Mouse (Mus musculus): Measurements from ENCODE around the gene Tas2r126. TPM values are rescaled to one million over a fixed set of nuclear protein-coding genes. Genes with fewer than 3 reads are reported as not detected.

Tas2r126 gene
- total RNA-seq (2023) = 0.66 to 0.88 TPM in 2 of 4 replicates, not detected in the others

DNA sequence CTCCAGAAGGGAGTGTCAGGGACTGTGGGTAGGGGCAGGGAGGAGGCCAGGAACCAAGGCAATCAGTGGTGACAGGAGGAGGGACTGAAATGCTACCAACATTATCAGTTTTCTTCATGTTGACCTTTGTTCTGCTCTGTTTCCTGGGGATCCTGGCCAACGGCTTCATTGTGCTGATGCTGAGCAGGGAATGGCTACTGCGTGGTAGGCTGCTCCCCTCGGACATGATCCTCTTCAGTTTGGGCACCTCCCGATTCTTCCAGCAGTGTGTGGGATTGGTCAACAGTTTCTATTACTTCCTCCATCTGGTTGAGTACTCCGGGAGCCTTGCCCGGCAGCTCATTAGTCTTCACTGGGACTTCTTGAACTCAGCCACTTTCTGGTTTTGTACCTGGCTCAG is at the start of gene Tas2r126:
TSS of gene Tas2r126 (plus strand) at position 90 of the 400 bp plus-strand sequence.

GRCm38 (mm10) chr6:42399938-42400337 is 34.4 kb upstream of the Tas2r126 start, which contains the start of gene Tas2r143:
Tas2r143 (plus strand) TSS chr6:42400238.

GRCm38 (mm10) chr6:42405134-42405533 is 29.2 kb upstream of the Tas2r126 start, which contains the start of gene Tas2r135:
Tas2r135 (plus strand) TSS chr6:42405434.

DNA sequence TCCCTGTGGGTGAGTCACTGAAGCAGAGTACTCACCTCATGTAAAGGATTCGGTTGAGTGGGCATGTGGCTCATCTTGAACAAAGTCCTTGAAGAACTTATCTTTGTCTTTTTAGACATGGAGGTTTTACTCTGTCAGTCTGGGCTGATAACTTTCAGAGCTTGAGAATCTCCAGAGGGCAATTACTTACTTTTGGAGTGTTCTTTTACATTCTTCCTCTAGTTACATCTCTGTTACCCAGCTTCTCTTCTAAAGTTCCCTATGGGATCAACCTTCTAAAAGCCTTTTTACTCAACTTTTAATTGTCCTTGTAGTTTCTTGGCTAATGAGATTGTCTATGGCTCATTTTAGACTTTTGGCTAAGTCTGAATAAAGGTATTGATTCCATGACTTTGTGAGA is 30.8 kb downstream of the Tas2r126 start, which contains the start of gene Olfr458:
TSS of gene Olfr458 (minus strand) at position 101 of the 400 bp plus-strand sequence.

DNA sequence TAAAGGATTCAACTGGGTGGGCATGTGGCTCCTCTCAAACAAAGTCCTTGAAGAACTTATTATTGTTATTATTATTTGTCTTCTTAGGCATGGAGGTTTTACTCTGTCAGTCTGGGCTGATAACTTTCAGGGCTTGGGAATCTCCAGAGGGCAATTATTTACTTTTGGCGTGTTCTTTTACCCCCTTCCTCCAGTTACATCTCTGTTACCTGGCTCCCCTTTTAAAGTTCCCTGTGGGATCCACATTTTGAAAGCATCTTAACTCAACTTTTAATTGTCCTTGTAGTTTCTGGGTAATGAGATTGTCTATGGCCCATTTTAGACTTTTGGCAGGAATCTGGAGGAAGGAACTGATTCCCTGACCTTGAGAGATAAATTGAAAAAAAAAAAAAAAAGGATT is 41.9 kb downstream of the Tas2r126 start, which contains the start of gene Olfr457:
TSS of gene Olfr457 (minus strand) at position 101 of the 400 bp plus-strand sequence.

Other genes starting within 250 kb of the Tas2r126 start
- gene Tas2r144, start 219.2 kb upstream of the Tas2r126 start, total RNA-seq (2023) = not detected in 4 replicates
- gene Gstk1, start 188.6 kb upstream of the Tas2r126 start, total RNA-seq (2023) = 2.4 to 7.9 TPM (median 7.5 TPM) in 4 replicates
- gene Tmem139, start 172.6 kb upstream of the Tas2r126 start, total RNA-seq (2023) = not detected in 4 replicates
- 114 to 127 TPM (median 123 TPM) in 4 replicates for gene Casp2, start 169.6 kb upstream of the Tas2r126 start, total RNA-seq (2023)
- gene Clcn1, start 147.8 kb upstream of the Tas2r126 start, total RNA-seq (2023) = 1.8 to 2.6 TPM (median 2.1 TPM) in 4 replicates
- not detected in 4 replicates for gene Fam131b, start 109.9 kb upstream of the Tas2r126 start, total RNA-seq (2023)
- 66.3 to 88.0 TPM (median 82.7 TPM) in 4 replicates for gene Zyx, start 84.9 kb upstream of the Tas2r126 start, total RNA-seq (2023)
- gene Epha1, start 61.3 kb upstream of the Tas2r126 start, total RNA-seq (2023) = 0.18 to 0.25 TPM in 2 of 4 replicates, not detected in the others
- 0.69 to 2.1 TPM (median 0.69 TPM) in 3 of 4 replicates, not detected in the other for gene Tas2r143, start 34.3 kb upstream of the Tas2r126 start, total RNA-seq (2023)
- 1.3 TPM in 2 of 4 replicates, not detected in the others for gene Tas2r135, start 29.1 kb upstream of the Tas2r126 start, total RNA-seq (2023)
- gene Olfr458, start 30.7 kb downstream of the Tas2r126 start, total RNA-seq (2023) = not detected in 4 replicates
- not detected in 4 replicates for gene Olfr457, start 41.8 kb downstream of the Tas2r126 start, total RNA-seq (2023)
- gene Olfr456, start 52.7 kb downstream of the Tas2r126 start, total RNA-seq (2023) = not detected in 4 replicates
- not detected in 4 replicates for gene Olfr455, start 113.1 kb downstream of the Tas2r126 start, total RNA-seq (2023)
- gene Tcaf3, start 163.2 kb downstream of the Tas2r126 start, total RNA-seq (2023) = not detected in 4 replicates
- gene Tcaf2, start 210.7 kb downstream of the Tas2r126 start, total RNA-seq (2023) = not detected in 4 replicates